Mouse (Mus musculus): ENCODE measurements around the gene Slc17a2. TPM values are rescaled to one million over a fixed set of nuclear protein-coding genes. Genes with fewer than 3 reads are reported as not detected.

Slc17a2 gene
- polyA plus RNA-seq, 1 experiment from 2014 or later: 0.12 TPM

GRCm38 (mm10) chr13:23772561-23773313 is 34.1 kb upstream of the Slc17a2 start:
- ATAC-seq (ENCODE audit: low FRiP score, low TSS enrichment): peak; percentile 96
- Histone ChIP-seq H3K36me3 (ENCODE audit: control insufficient read depth, insufficient read depth, low read length) (no peaks in the 10 kb centered on the region), H3K9me3 (ENCODE audit: control insufficient read depth, low read length) (no peaks in the 10 kb centered on the region), H3K27ac (ENCODE audit: low read depth, low read length) (no peak overlapping the region), H3K4me1 (ENCODE audit: control insufficient read depth, insufficient read depth, low read length) (no peaks in the 10 kb centered on the region), H3K9ac (ENCODE audit: low read depth, low read length) (no peak overlapping the region), H3K4me2 (replicated peaks; ENCODE audit: low read depth, low read length) (peak overlapping the region; percentile 31), H3K4me3 (ENCODE audit: low read length) (no peak overlapping the region), H3K27me3 (ENCODE audit: control insufficient read depth, insufficient read depth, low read length) (no peaks in the 10 kb centered on the region)
- WGBS: 28% methylated on average over 21 of the region's 21 CpGs

GRCm38 (mm10) chr13:23778339-23778738 is 28.5 kb upstream of the Slc17a2 start:
- no peak overlapping the region for H3K27ac ChIP-seq (ENCODE audit: low read depth, low read length)
- no peak overlapping the region for H3K4me3 ChIP-seq (ENCODE audit: low read length)
- WGBS: 94% methylated on average over 7 of the region's 7 CpGs
- no peaks in the 10 kb centered on the region for H3K27me3 ChIP-seq (ENCODE audit: control insufficient read depth, insufficient read depth, low read length)
- no peaks in the 10 kb centered on the region for H3K9me3 ChIP-seq (ENCODE audit: control insufficient read depth, low read length)
- ATAC-seq (ENCODE audit: low FRiP score, low TSS enrichment): no peak
- no peaks in the 10 kb centered on the region for H3K4me1 ChIP-seq (ENCODE audit: control insufficient read depth, insufficient read depth, low read length)
- no peak overlapping the region for H3K9ac ChIP-seq (ENCODE audit: low read depth, low read length)
- H3K4me2 ChIP-seq (replicated peaks; ENCODE audit: low read depth, low read length): no peak overlapping the region
- H3K36me3 ChIP-seq (ENCODE audit: control insufficient read depth, insufficient read depth, low read length): no peaks in the 10 kb centered on the region

- no peaks in the 10 kb centered on the region for H3K9me3 ChIP-seq (ENCODE audit: control insufficient read depth, low read length)
- no peak overlapping the region for H3K4me3 ChIP-seq (ENCODE audit: low read length)
- no peak overlapping the region for H3K4me2 ChIP-seq (replicated peaks; ENCODE audit: low read depth, low read length)
- no peaks in the 10 kb centered on the region for H3K27me3 ChIP-seq (ENCODE audit: control insufficient read depth, insufficient read depth, low read length)
- H3K36me3 ChIP-seq (ENCODE audit: control insufficient read depth, insufficient read depth, low read length): no peaks in the 10 kb centered on the region
- ATAC-seq (ENCODE audit: low FRiP score, low TSS enrichment): no peak
- H3K4me1 ChIP-seq (ENCODE audit: control insufficient read depth, insufficient read depth, low read length): no peaks in the 10 kb centered on the region
- WGBS: 88% methylated on average over 4 of the region's 4 CpGs
- no peak overlapping the region for H3K27ac ChIP-seq (ENCODE audit: low read depth, low read length)
- no peak overlapping the region for H3K9ac ChIP-seq (ENCODE audit: low read depth, low read length)
These were observed 27.8 kb upstream of the Slc17a2 start for GRCm38 (mm10) chr13:23779025-23779424.

- no peaks in the 10 kb centered on the region for H3K36me3 ChIP-seq (ENCODE audit: control insufficient read depth, insufficient read depth, low read length)
- H3K9me3 ChIP-seq (ENCODE audit: control insufficient read depth, low read length): no peaks in the 10 kb centered on the region
- H3K9ac ChIP-seq (ENCODE audit: low read depth, low read length): no peak overlapping the region
- 57% methylated on average over 2 of the region's 2 CpGs for WGBS
- no peak for ATAC-seq (ENCODE audit: low FRiP score, low TSS enrichment)
- H3K27ac ChIP-seq (ENCODE audit: low read depth, low read length): no peak overlapping the region
- no peak overlapping the region for H3K4me3 ChIP-seq (ENCODE audit: low read length)
- no peaks in the 10 kb centered on the region for H3K4me1 ChIP-seq (ENCODE audit: control insufficient read depth, insufficient read depth, low read length)
- H3K4me2 ChIP-seq (replicated peaks; ENCODE audit: low read depth, low read length): no peak overlapping the region
- no peaks in the 10 kb centered on the region for H3K27me3 ChIP-seq (ENCODE audit: control insufficient read depth, insufficient read depth, low read length)
These were observed 14.3 kb upstream of the Slc17a2 start for GRCm38 (mm10) chr13:23792520-23792919.

- no peak overlapping the region for H3K27ac ChIP-seq (ENCODE audit: low read depth, low read length)
- H3K36me3 ChIP-seq (ENCODE audit: control insufficient read depth, insufficient read depth, low read length): no peaks in the 10 kb centered on the region
- no peak overlapping the region for H3K4me3 ChIP-seq (ENCODE audit: low read length)
- ATAC-seq (ENCODE audit: low FRiP score, low TSS enrichment): no peak
- H3K9ac ChIP-seq (ENCODE audit: low read depth, low read length): no peak overlapping the region
- WGBS: 66% methylated on average over 5 of the region's 5 CpGs
- no peaks in the 10 kb centered on the region for H3K27me3 ChIP-seq (ENCODE audit: control insufficient read depth, insufficient read depth, low read length)
- no peaks in the 10 kb centered on the region for H3K4me1 ChIP-seq (ENCODE audit: control insufficient read depth, insufficient read depth, low read length)
- no peak overlapping the region for H3K4me2 ChIP-seq (replicated peaks; ENCODE audit: low read depth, low read length)
- no peaks in the 10 kb centered on the region for H3K9me3 ChIP-seq (ENCODE audit: control insufficient read depth, low read length)
These were observed 7.4 kb upstream of the Slc17a2 start for GRCm38 (mm10) chr13:23799405-23799804.

GRCm38 (mm10) chr13:23804532-23804931 is 2.3 kb upstream of the Slc17a2 start:
- H3K4me2 ChIP-seq (replicated peaks; ENCODE audit: low read depth, low read length): no peak overlapping the region
- H3K36me3 ChIP-seq (ENCODE audit: control insufficient read depth, insufficient read depth, low read length): no peaks in the 10 kb centered on the region
- 78% methylated on average over 2 of the region's 2 CpGs for WGBS
- H3K4me1 ChIP-seq (ENCODE audit: control insufficient read depth, insufficient read depth, low read length): no peaks in the 10 kb centered on the region
- no peaks in the 10 kb centered on the region for H3K9me3 ChIP-seq (ENCODE audit: control insufficient read depth, low read length)
- H3K27ac ChIP-seq (ENCODE audit: low read depth, low read length): no peak overlapping the region
- no peak for ATAC-seq (ENCODE audit: low FRiP score, low TSS enrichment)
- H3K4me3 ChIP-seq (ENCODE audit: low read length): no peak overlapping the region
- H3K9ac ChIP-seq (ENCODE audit: low read depth, low read length): no peak overlapping the region
- no peaks in the 10 kb centered on the region for H3K27me3 ChIP-seq (ENCODE audit: control insufficient read depth, insufficient read depth, low read length)

- no peak overlapping the region for H3K9ac ChIP-seq (ENCODE audit: low read depth, low read length)
- ATAC-seq (ENCODE audit: low FRiP score, low TSS enrichment): no peak
- no peak overlapping the region for H3K4me3 ChIP-seq (ENCODE audit: low read length)
- no peak overlapping the region for H3K27ac ChIP-seq (ENCODE audit: low read depth, low read length)
- 74% methylated on average over 2 of the region's 2 CpGs for WGBS
- H3K4me2 ChIP-seq (replicated peaks; ENCODE audit: low read depth, low read length): no peak overlapping the region
- no peaks in the 10 kb centered on the region for H3K4me1 ChIP-seq (ENCODE audit: control insufficient read depth, insufficient read depth, low read length)
- H3K36me3 ChIP-seq (ENCODE audit: control insufficient read depth, insufficient read depth, low read length): no peaks in the 10 kb centered on the region
- no peaks in the 10 kb centered on the region for H3K9me3 ChIP-seq (ENCODE audit: control insufficient read depth, low read length)
- H3K27me3 ChIP-seq (ENCODE audit: control insufficient read depth, insufficient read depth, low read length): no peaks in the 10 kb centered on the region
These were observed 9.4 kb downstream of the Slc17a2 start for GRCm38 (mm10) chr13:23816148-23816547.

- H3K4me3 ChIP-seq (ENCODE audit: low read length): no peak overlapping the region
- H3K27ac ChIP-seq (ENCODE audit: low read depth, low read length): no peak overlapping the region
- no peak overlapping the region for H3K9ac ChIP-seq (ENCODE audit: low read depth, low read length)
- H3K4me2 ChIP-seq (replicated peaks; ENCODE audit: low read depth, low read length): no peak overlapping the region
- H3K4me1 ChIP-seq (ENCODE audit: control insufficient read depth, insufficient read depth, low read length): no peaks in the 10 kb centered on the region
- ATAC-seq (ENCODE audit: low FRiP score, low TSS enrichment): no peak
- H3K9me3 ChIP-seq (ENCODE audit: control insufficient read depth, low read length): no peaks in the 10 kb centered on the region
- H3K27me3 ChIP-seq (ENCODE audit: control insufficient read depth, insufficient read depth, low read length): no peaks in the 10 kb centered on the region
- 73% methylated on average over 4 of the region's 4 CpGs for WGBS
- H3K36me3 ChIP-seq (ENCODE audit: control insufficient read depth, insufficient read depth, low read length): no peaks in the 10 kb centered on the region
These were observed 13.6 kb downstream of the Slc17a2 start for GRCm38 (mm10) chr13:23820179-23820940.

GRCm38 (mm10) chr13:23822213-23822612 is 15.4 kb downstream of the Slc17a2 start:
- ATAC-seq (ENCODE audit: low FRiP score, low TSS enrichment): no peak
- Histone ChIP-seq H3K9ac (ENCODE audit: low read depth, low read length) (no peak overlapping the region), H3K9me3 (ENCODE audit: control insufficient read depth, low read length) (no peaks in the 10 kb centered on the region), H3K27ac (ENCODE audit: low read depth, low read length) (no peak overlapping the region), H3K36me3 (ENCODE audit: control insufficient read depth, insufficient read depth, low read length) (no peaks in the 10 kb centered on the region), H3K27me3 (ENCODE audit: control insufficient read depth, insufficient read depth, low read length) (no peaks in the 10 kb centered on the region), H3K4me3 (ENCODE audit: low read length) (no peak overlapping the region), H3K4me2 (replicated peaks; ENCODE audit: low read depth, low read length) (no peak overlapping the region), H3K4me1 (ENCODE audit: control insufficient read depth, insufficient read depth, low read length) (no peaks in the 10 kb centered on the region)
- WGBS: 80% methylated on average over 3 of the region's 3 CpGs
